Mouse (Mus musculus): Measurements from ENCODE around the gene Slc10a2.

DNA sequence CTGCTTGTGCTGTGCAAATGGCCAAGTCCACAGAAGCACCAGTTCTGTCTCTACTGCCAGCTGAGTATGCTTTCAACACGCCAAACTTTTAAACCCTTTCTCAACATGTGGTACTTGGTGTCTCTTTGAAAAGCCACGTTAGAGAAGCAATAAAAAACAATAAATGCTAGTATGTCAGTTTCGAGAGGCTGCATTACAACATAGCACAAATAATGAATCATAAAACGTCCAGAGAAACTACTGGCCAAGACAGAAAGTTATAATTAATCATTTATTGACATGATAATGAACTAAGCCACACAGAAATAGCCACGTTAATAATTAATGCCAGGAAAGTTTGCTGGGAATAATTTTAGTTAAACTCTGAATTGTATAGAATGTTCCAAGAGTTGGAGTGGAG is at the start of gene Slc10a2:
- TF ChIP-seq POLR2A (IDR thresholded peaks at IDR 0.05; ENCODE audit: insufficient read length, low read depth), result no peak
- TF ChIP-seq SRF (IDR thresholded peaks at IDR 0.05; ENCODE audit: control insufficient read depth, insufficient read length, low read depth), result no peak
- TF ChIP-seq MAX (IDR thresholded peaks at IDR 0.05; ENCODE audit: low read depth), result no peak
- no peak for TF ChIP-seq REST (IDR thresholded peaks at IDR 0.05; ENCODE audit: insufficient read depth, insufficient read length)

Data from myocyte (in vitro differentiated cells).